ENCODE assay signal across 9 mouse cellular contexts in the genomic region with DNA sequence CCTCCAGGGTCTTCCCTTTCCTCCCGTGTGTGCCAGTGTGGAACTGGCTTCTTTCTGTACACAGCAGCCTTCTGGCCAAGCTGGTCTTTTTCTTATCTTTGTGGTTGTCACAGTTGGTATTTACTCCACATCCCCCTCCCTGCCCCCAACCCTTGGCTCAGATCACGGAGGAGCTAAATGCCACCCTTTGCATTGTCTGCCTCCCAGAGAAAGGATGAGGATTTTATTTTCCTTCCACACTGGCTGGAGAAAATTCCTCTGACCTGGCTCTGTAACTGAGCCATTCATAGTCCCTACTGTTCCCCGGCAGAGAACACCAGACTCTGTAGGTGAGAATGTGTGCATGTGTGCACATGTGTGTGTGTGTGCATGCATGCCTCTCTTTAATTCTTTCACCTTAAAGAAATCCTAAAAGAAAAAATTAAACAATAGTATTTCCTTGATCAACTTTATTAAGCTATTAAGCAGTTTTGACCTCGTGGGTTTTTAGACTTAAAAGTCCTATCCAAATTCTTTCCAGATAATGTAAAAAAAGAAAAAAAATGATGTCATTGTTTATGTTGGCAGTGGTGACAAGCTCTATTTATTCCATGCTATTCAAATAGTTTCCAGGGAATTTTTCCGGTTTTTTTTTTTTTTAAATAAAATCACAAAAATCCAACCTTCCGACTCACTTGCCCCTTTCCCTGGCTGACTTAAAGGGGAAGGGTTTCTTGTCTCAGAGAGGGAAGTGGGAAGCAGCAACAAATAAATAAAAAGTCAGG.
DNase-seq lines count a peak whose midpoint lies in the region; ATAC-seq and TF ChIP-seq lines count a peak whose summit lies in the region.
"Had no signal": no experiment of that assay in that cellular context is flagged by ENCODE, and none has a peak within 500 bp of the region (broad histone marks: within the 10 kb centered on the region; RNA-seq: fewer than 3 reads in every experiment).

No protein-coding gene starts in this region.

- peak overlapping the region; percentile 26 for H3K4me2 ChIP-seq in midbrain, embryonic 13.5 days (replicated peaks)

- H3K4me3 ChIP-seq in kidney, adult 2 months (ENCODE audit: insufficient read depth, low read depth, low read length): no peak overlapping the region
- 0 out of 2 replicates have a peak overlapping the region, but pooled peaks have one; percentile 13 for H3K4me3 ChIP-seq in embryonic facial prominence, embryonic 10.5 days
- no peak overlapping the region for H3K4me3 ChIP-seq in midbrain, embryonic 13.5 days (replicated peaks)

- no peaks in the 10 kb centered on the region for H3K27me3 ChIP-seq in kidney, adult 2 months (replicated peaks; ENCODE audit: control insufficient read depth, insufficient read depth, low read length)
- H3K27me3 ChIP-seq in embryonic facial prominence, embryonic 10.5 days (replicated peaks; ENCODE audit: low read depth, poor library complexity, severe bottlenecking): no peaks in the 10 kb centered on the region; the same call in 1 of the 2 replicates
- no peaks in the 10 kb centered on the region for H3K27me3 ChIP-seq in midbrain, embryonic 13.5 days

- H3K9me3 ChIP-seq in embryonic facial prominence, embryonic 10.5 days: no peaks in the 10 kb centered on the region
- no peaks in the 10 kb centered on the region for H3K9me3 ChIP-seq in midbrain, embryonic 13.5 days

- 29% methylated on average over 6 of the region's 6 CpGs for WGBS in kidney, adult 2 months
- WGBS in embryonic facial prominence, embryonic 10.5 days: 26% methylated on average over 6 of the region's 6 CpGs
- 6% methylated on average over 6 of the region's 6 CpGs for WGBS in midbrain, embryonic 13.5 days

- peak overlapping the region; percentile 9; the same call in 1 of the 2 replicates for H3K27ac ChIP-seq in kidney, adult 2 months (ENCODE audit: insufficient read depth, low read depth, low read length)
- H3K27ac ChIP-seq in embryonic facial prominence, embryonic 10.5 days (replicated peaks): peak overlapping the region; percentile 59
- peak overlapping the region; percentile 75 for H3K27ac ChIP-seq in midbrain, embryonic 13.5 days

- DNase-seq in kidney, adult 2 months: peak; percentile 33
- no peak for DNase-seq in kidney, postnatal 25 days
- no peak for DNase-seq in embryonic facial prominence, embryonic 10.5 days (ENCODE audit: low spot score)
- DNase-seq in heart, postnatal 10 days: peak; percentile 38 to 40
- DNase-seq in frontal cortex, postnatal 25 days (ENCODE audit: low spot score in 2 of 2): no peak
- no peak for DNase-seq in left cerebral cortex, postnatal 10 days (ENCODE audit: extremely low spot score in 1 of 2, low spot score in 2 of 2)
- DNase-seq: spleen, adult 18-20 months had no signal

- intact Hi-C loops in heart, postnatal 10 days (cut with DNase I): loop anchor here (2.0 to 10.0 kb wide), 2 partner anchors 120 to 264 kb away; no protein-coding TSS in a partner anchor
- intact Hi-C loops in left cerebral cortex, postnatal 10 days (cut with DNase I): no loop called here

- no peaks in the 10 kb centered on the region for H3K36me3 ChIP-seq in kidney, adult 2 months (ENCODE audit: control insufficient read depth, insufficient read depth, low read length)
- no peaks in the 10 kb centered on the region for H3K36me3 ChIP-seq in embryonic facial prominence, embryonic 10.5 days (replicated peaks)
- no peaks in the 10 kb centered on the region for H3K36me3 ChIP-seq in midbrain, embryonic 13.5 days

- no peaks in the 10 kb centered on the region for H3K4me1 ChIP-seq in kidney, adult 2 months (ENCODE audit: control insufficient read depth, insufficient read depth, low read length)
- H3K4me1 ChIP-seq in embryonic facial prominence, embryonic 10.5 days: peaks cover 41% of the 10 kb centered on the region
- peaks cover 36% of the 10 kb centered on the region for H3K4me1 ChIP-seq in midbrain, embryonic 13.5 days (replicated peaks)

- no peak for TF ChIP-seq CTCF in kidney, adult 2 months (conservative IDR thresholded peaks at IDR 0.05; ENCODE audit: insufficient read depth, insufficient read length, low read depth, low read length)

- H3K9ac ChIP-seq in midbrain, embryonic 13.5 days (replicated peaks): peak overlapping the region; percentile 41; the same call in 1 of the 2 replicates

- peak; percentile 48 for ATAC-seq in midbrain, embryonic 13.5 days
- no peak for ATAC-seq in cerebellum, adult (ENCODE audit: insufficient number of reproducible peaks, low FRiP score, low TSS enrichment)

- no peak for TF ChIP-seq POLR2A in kidney, adult 2 months (IDR thresholded peaks at IDR 0.05; ENCODE audit: low read depth, low read length)

Comparison
In these comparisons a context has a peak if more than half of its experiments do, and no peak if none do; other contexts are left out.
1. DNase-seq: peak in kidney, adult 2 months (single experiment) and heart, postnatal 10 days (2 of 2); none in kidney, postnatal 25 days (0 of 2), embryonic facial prominence, embryonic 10.5 days (single experiment), frontal cortex, postnatal 25 days (0 of 2) and left cerebral cortex, postnatal 10 days (0 of 2).
2. H3K27ac ChIP-seq: peak in every context shown above with its lines; median percentile 75 in midbrain, embryonic 13.5 days; 59 in embryonic facial prominence, embryonic 10.5 days; 9 in kidney, adult 2 months.